Mouse (Mus musculus) heart, adult 2 months (tissue): ENCODE data around the gene Olfr148. TPM values are rescaled to one million over a fixed set of nuclear protein-coding genes. Genes with fewer than 3 reads are reported as not detected.

Source experiments
- DNase-seq, 2 experiments: peaks; one replicate each; pipeline ENCODE4 v3.0.0; 2021
- H3K27ac ChIP-seq: fragments of 200-600 bp; 2 replicates; pipeline ENCODE4 v1.8.1; 2022
- H3K27me3 ChIP-seq: fragments of 200-500 bp; 2 replicates; pipeline ENCODE4 v1.6.1; 2012; ENCODE audit warnings: mild to moderate bottlenecking, low read length, inconsistent platforms, mixed read lengths; ENCODE audit not compliant: control insufficient read depth, insufficient read depth
- H3K36me3 ChIP-seq: fragments of 200-500 bp; 2 replicates; pipeline ENCODE4 v1.6.1; 2012; ENCODE audit warnings: low read length, inconsistent platforms; ENCODE audit not compliant: control insufficient read depth, insufficient read depth
- H3K4me1 ChIP-seq: fragments of 200-500 bp; 2 replicates; pipeline ENCODE4 v1.6.1; 2011; ENCODE audit warnings: low read length; ENCODE audit not compliant: control insufficient read depth, insufficient read depth
- H3K4me3 ChIP-seq: fragments of 200-600 bp; 2 replicates; pipeline ENCODE4 v1.8.1; 2022
- H3K79me2 ChIP-seq: fragments of 200-500 bp; replicated peaks from 2 replicates; pipeline ENCODE4 v1.6.1; 2012; ENCODE audit warnings: mild to moderate bottlenecking, inconsistent platforms, low read length, moderate library complexity, mixed read lengths; ENCODE audit not compliant: control insufficient read depth, insufficient read depth
- H3K9ac ChIP-seq: fragments of 200-500 bp; 2 replicates; pipeline ENCODE4 v1.6.1; 2012; ENCODE audit warnings: low read depth, mild to moderate bottlenecking, control low read depth, inconsistent platforms, low read length, mixed read lengths
- CTCF ChIP-seq: fragments of 200-600 bp; IDR thresholded peaks from 2 replicates; pipeline ENCODE4 v1.8.1; 2022; ENCODE audit warnings: antibody characterized with exemption, mild to moderate bottlenecking, moderate library complexity
- EP300 ChIP-seq: fragments of 200-500 bp; IDR thresholded peaks from 2 replicates; pipeline ENCODE4 v1.6.1; 2011; ENCODE audit warnings: low read depth, low read length, control low read depth; ENCODE audit not compliant: insufficient read depth
- POLR2A ChIP-seq: fragments of 200-500 bp; IDR thresholded peaks from 2 replicates; pipeline ENCODE4 v1.6.1; 2011; ENCODE audit warnings: mild to moderate bottlenecking, low read depth, low read length, control low read depth; ENCODE audit not compliant: insufficient read depth
- WGBS: fragments of 180-500 bp; shearing (Covaris S2); methylation state at CpG from one replicate; pipeline ENCODE4 v1.1.7; 2018; 5-methylcytosine and 5-hydroxymethylcytosine counted together
- intact Hi-C: fragments of 180-260 bp; cut with DNase I; formaldehyde crosslinking; loops from one replicate; pipeline ENCODE4 v1.15.1; 2025
- long read RNA-seq: library from polyadenylated mRNA; stranded (forward); transcript quantifications from one replicate; pipeline ENCODE4 v2.0.0, GENCODE M21; 2021
- polyA plus RNA-seq: library from polyadenylated mRNA; depleted of rRNA; stranded (reverse); fragments of >200 nt; gene quantifications from 2 replicates; pipeline ENCODE4 v1.2.3, GENCODE M21; 2012; rRNA removed
- total RNA-seq, 2 experiments: library from RNA; stranded (reverse); gene quantifications; 2 replicates each; pipeline ENCODE4 v1.2.3; 2021

The Olfr148 gene
- total RNA-seq (not detected), polyA plus RNA-seq (not detected in 2 replicates)
- long read RNA-seq, result 0 reads

GRCm38 (mm10) chr9:39610355-39610754, at the start of gene Olfr148:
Gene Olfr148 (plus strand): TSS chr9:39610655.
- H3K9ac ChIP-seq, result no peak within 1 kb of the TSS
- DNase-seq, result no peak
- no peak for TF ChIP-seq CTCF
- no peak for TF ChIP-seq POLR2A
- no peak for TF ChIP-seq EP300
- WGBS, result 69% methylated on average over 3 of the region's 3 CpGs
- no peaks in the 10 kb centered on the region for H3K79me2 ChIP-seq
- intact Hi-C loops, result no loop called here
- H3K36me3 ChIP-seq, result no peaks in the 10 kb centered on the region
- H3K4me3 ChIP-seq, result no peak within 1 kb of the TSS
- no peak within 1 kb of the TSS for H3K27ac ChIP-seq
- H3K27me3 ChIP-seq, result no peaks in the 10 kb centered on the region
- no peaks in the 10 kb centered on the region for H3K4me1 ChIP-seq

DNA sequence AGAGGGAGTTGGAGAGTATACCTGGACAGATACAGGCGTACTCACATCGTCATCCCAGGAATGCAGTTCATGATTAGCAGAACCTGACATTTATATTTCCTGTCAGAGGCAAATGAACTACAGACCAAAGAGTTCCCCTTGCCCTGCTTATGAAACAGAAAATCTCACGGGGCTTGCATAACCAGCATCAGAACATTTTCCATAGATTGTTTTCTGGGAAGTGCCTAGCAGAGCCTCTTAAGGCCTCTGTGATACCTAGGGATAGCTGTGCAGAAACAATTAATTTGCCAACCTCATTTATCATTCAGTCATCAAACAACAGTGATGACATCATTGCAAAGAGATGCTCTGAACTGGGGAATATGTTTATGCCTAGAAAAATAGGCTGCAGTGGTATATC, 35.0 kb upstream of the Olfr148 start, which contains the start of gene Olfr959:
Gene Olfr959, minus strand, starts transcription at position 101 of the 400 bp plus-strand sequence.
- intact Hi-C loops, result no loop called here
- H3K79me2 ChIP-seq, result no peaks in the 10 kb centered on the region
- TF ChIP-seq EP300, result no peak
- no peak for TF ChIP-seq CTCF
- TF ChIP-seq POLR2A, result no peak

GRCm38 (mm10) chr9:39577050-39577449, 33.4 kb upstream of the Olfr148 start:
- intact Hi-C loops, result no loop called here
- no peaks in the 10 kb centered on the region for H3K79me2 ChIP-seq
- H3K4me1 ChIP-seq, result no peaks in the 10 kb centered on the region
- peak overlapping the region; percentile 19; the same call in 1 of the 2 replicates for H3K27ac ChIP-seq
- H3K36me3 ChIP-seq, result no peaks in the 10 kb centered on the region
- H3K27me3 ChIP-seq, result no peaks in the 10 kb centered on the region
- no peak for TF ChIP-seq CTCF
- TF ChIP-seq EP300, result no peak
- no peak for TF ChIP-seq POLR2A
- no peak overlapping the region for H3K9ac ChIP-seq
- 41% methylated on average over 5 of the region's 5 CpGs for WGBS
- H3K4me3 ChIP-seq, result no peak overlapping the region
- DNase-seq, result peak in 1 of 2 experiments; percentile 8

More for the DNA sequence above, 35.0 kb upstream of the Olfr148 start, which contains the start of gene Olfr959:
- Histone ChIP-seq H3K27me3 (no peaks in the 10 kb centered on the region), H3K36me3 (no peaks in the 10 kb centered on the region), H3K4me1 (no peaks in the 10 kb centered on the region), H3K9ac (no peak within 1 kb of the TSS), H3K27ac (no peak within 1 kb of the TSS), H3K4me3 (no peak within 1 kb of the TSS)
- DNase-seq, result no peak
- 59% methylated on average over 3 of the region's 3 CpGs for WGBS

- intact Hi-C loops, result no loop called here
- DNase-seq, result no peak
- Histone ChIP-seq H3K79me2 (no peaks in the 10 kb centered on the region), H3K27me3 (no peaks in the 10 kb centered on the region), H3K4me1 (no peaks in the 10 kb centered on the region), H3K27ac (no peak overlapping the region), H3K9ac (no peak overlapping the region), H3K36me3 (no peaks in the 10 kb centered on the region), H3K4me3 (0 out of 2 replicates have a peak overlapping the region, but pooled peaks have one; percentile 10)
- TF ChIP-seq POLR2A (no peak), CTCF (no peak), EP300 (no peak)
- WGBS, result 2% methylated on average over 19 of the region's 19 CpGs
These were observed 7.7 kb upstream of the Olfr148 start for GRCm38 (mm10) chr9:39602536-39603332.

GRCm38 (mm10) chr9:39603333-39603845, 7.1 kb upstream of the Olfr148 start:
- Histone ChIP-seq H3K27ac (no peak overlapping the region), H3K9ac (no peak overlapping the region), H3K79me2 (no peaks in the 10 kb centered on the region), H3K27me3 (no peaks in the 10 kb centered on the region), H3K4me3 (0 out of 2 replicates have a peak overlapping the region, but pooled peaks have one; percentile 10), H3K4me1 (no peaks in the 10 kb centered on the region), H3K36me3 (no peaks in the 10 kb centered on the region)
- no peak for TF ChIP-seq EP300
- TF ChIP-seq POLR2A, result no peak
- TF ChIP-seq CTCF, result no peak
- DNase-seq, result no peak
- WGBS, result 1% methylated on average over 9 of the region's 9 CpGs
- intact Hi-C loops, result no loop called here

DNA sequence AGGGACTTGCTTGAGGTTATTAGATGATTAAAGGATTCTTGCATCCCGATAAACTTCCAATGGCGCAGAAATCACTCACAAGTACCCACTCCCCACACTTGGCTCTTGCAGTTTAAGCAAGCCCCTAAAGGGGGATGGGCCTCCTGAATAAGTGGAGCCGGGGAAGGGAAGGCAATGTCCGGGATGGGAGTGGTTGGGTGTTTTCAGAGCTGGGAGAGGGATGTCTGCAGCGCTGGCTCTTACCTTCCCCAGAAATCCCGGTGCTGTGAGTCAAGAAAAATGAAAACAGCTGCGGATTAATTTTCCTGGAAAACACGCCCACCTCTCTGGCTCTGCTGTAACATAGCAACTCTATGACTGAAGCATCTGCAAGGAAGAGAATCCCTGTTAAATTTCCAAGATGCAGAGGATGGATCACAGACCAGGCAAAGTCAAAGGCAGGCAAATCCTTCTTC, 6.4 kb upstream of the Olfr148 start, which contains the start of gene AW551984:
Gene AW551984, minus strand, starts transcription at position 405 of the 455 bp plus-strand sequence.
- Histone ChIP-seq H3K36me3 (no peaks in the 10 kb centered on the region), H3K4me1 (no peaks in the 10 kb centered on the region), H3K27ac (no peak within 1 kb of the TSS), H3K27me3 (no peaks in the 10 kb centered on the region), H3K9ac (no peak within 1 kb of the TSS), H3K79me2 (no peaks in the 10 kb centered on the region), H3K4me3 (0 out of 2 replicates have a peak within 1 kb of the TSS, but pooled peaks have one; percentile 12)
- peak; percentile 2 to 17 for DNase-seq
- intact Hi-C loops, result no loop called here
- TF ChIP-seq EP300 (no peak), POLR2A (no peak)
- 2% methylated on average over 8 of the region's 8 CpGs for WGBS
